Mouse (Mus musculus) liver, embryonic 11.5 days (tissue): ENCODE results near the gene Themis. TPM values are rescaled to one million over a fixed set of nuclear protein-coding genes. Genes with fewer than 3 reads are reported as not detected.

Experiments used
- ATAC-seq: fragments of 200-750 bp; cut with Nextera tagmentation; replicated peaks from 2 replicates; pipeline ENCODE4 v1.8.0; 2017; ENCODE audit warnings: moderate number of reproducible peaks, mild to moderate bottlenecking, moderate TSS enrichment, moderate library complexity; ENCODE audit not compliant: low FRiP score
- DNase-seq: peaks from one replicate; pipeline ENCODE4 v3.0.0-alpha.2; 2017; ENCODE audit warnings: low spot score
- H3K27ac ChIP-seq: fragments of 300-500 bp; sonication (generic); 2 replicates; pipeline ENCODE4 v1.5.1; 2014; ENCODE audit warnings: mild to moderate bottlenecking, low read depth, low read length, control low read depth
- H3K27me3 ChIP-seq: fragments of 300-500 bp; sonication (generic); replicated peaks from 2 replicates; pipeline ENCODE4 v1.6.1; 2014; ENCODE audit warnings: low read length, mixed read lengths; ENCODE audit not compliant: control insufficient read depth, insufficient read depth
- H3K36me3 ChIP-seq: fragments of 300-500 bp; sonication (generic); 2 replicates; pipeline ENCODE4 v1.6.1; 2014; ENCODE audit warnings: mild to moderate bottlenecking, low read length, moderate library complexity, mixed read lengths; ENCODE audit not compliant: control insufficient read depth, insufficient read depth
- H3K4me1 ChIP-seq: fragments of 300-500 bp; sonication (generic); replicated peaks from 2 replicates; pipeline ENCODE4 v1.6.1; 2014; ENCODE audit warnings: low read length, mixed read lengths; ENCODE audit not compliant: control insufficient read depth, insufficient read depth
- H3K4me2 ChIP-seq: fragments of 300-500 bp; sonication (generic); 2 replicates; pipeline ENCODE4 v1.6.1; 2014; ENCODE audit warnings: mild to moderate bottlenecking, control low read depth, moderate library complexity
- H3K4me3 ChIP-seq: fragments of 300-500 bp; sonication (generic); 2 replicates; pipeline ENCODE4 v1.5.1; 2014; ENCODE audit warnings: low read depth, low read length, control low read depth
- H3K9ac ChIP-seq: fragments of 300-500 bp; sonication (generic); 2 replicates; pipeline ENCODE4 v1.6.1; 2014; ENCODE audit warnings: low read depth, low read length, control low read depth
- H3K9me3 ChIP-seq: fragments of 300-500 bp; sonication (generic); 2 replicates; pipeline ENCODE4 v1.6.1; 2016; ENCODE audit warnings: low read length, inconsistent platforms, mixed read lengths; ENCODE audit not compliant: control insufficient read depth
- whole genome bisulfite sequencing: fragments of 180-500 bp; shearing (Covaris S2); extraction: QIAGEN DNeasy Blood & Tissue Kit; methylation state at CpG from one replicate; pipeline ENCODE4 v1.1.7; 2014; 5-methylcytosine and 5-hydroxymethylcytosine counted together
- polyA plus RNA-seq: library from polyadenylated mRNA; unstranded; fragments of >200 nt; fragmentation: Nextera tagmentation; extraction: Ambion mirVana; gene quantifications from 2 replicates; pipeline ENCODE4 v1.2.1, GENCODE M21; 2014

Themis gene
- polyA plus RNA-seq, 1 experiment from 2014 or later, result not detected

DNA sequence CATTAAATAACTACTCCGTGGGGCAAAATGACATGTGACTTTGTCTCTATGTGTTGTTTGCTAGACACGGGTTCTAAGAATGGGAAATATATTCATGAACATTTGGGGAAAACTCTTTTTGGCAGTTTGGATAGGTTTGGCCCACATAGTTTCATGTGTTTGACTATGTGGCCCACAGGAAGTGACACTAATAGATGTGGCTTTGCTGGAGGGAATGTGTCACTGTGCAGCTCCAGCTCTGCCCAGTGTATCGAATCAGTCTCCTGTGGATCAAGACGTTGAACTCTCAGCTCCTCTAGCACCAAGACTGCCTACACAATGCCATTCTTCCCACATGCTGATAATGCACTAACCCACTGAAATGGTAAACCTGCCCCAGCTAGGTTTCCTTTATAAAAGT lies 148.0 kb downstream of the Themis start:
- no peak for ATAC-seq
- Histone ChIP-seq H3K27ac (no peak overlapping the region), H3K4me2 (no peak overlapping the region), H3K4me3 (no peak overlapping the region), H3K4me1 (no peaks in the 10 kb centered on the region), H3K27me3 (no peaks in the 10 kb centered on the region), H3K9ac (no peak overlapping the region), H3K9me3 (no peaks in the 10 kb centered on the region), H3K36me3 (no peaks in the 10 kb centered on the region)
- no peak for DNase-seq
- 67% methylated on average over 4 of the region's 4 CpGs for WGBS

DNA sequence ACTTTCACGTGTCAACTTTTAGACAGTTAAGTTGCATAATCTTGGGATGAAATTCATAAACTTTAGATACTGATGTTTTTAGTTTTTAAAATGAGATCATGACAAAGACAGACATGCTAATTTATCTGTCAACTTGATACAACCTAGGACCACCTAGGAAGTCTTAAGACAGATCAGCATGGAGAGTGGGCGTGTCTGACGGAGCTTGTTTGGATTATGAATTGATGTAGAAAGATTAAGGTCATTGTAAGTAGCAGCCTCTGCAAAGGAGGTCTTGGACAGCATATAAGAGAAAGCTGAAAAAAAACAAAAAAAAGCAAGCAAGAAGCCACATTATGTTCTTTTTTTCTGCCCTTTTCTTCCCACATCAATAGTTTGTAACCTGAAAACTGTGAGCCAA lies 154.2 kb downstream of the Themis start:
- Histone ChIP-seq H3K27ac (no peak overlapping the region), H3K4me2 (no peak overlapping the region), H3K27me3 (no peaks in the 10 kb centered on the region), H3K9me3 (no peaks in the 10 kb centered on the region), H3K36me3 (no peaks in the 10 kb centered on the region), H3K9ac (no peak overlapping the region), H3K4me1 (no peaks in the 10 kb centered on the region), H3K4me3 (no peak overlapping the region)
- no peak for DNase-seq
- 85% methylated on average over 3 of the region's 3 CpGs for WGBS
- no peak for ATAC-seq

- Histone ChIP-seq H3K4me1 (no peaks in the 10 kb centered on the region), H3K9me3 (no peaks in the 10 kb centered on the region), H3K4me2 (no peak overlapping the region), H3K4me3 (no peak overlapping the region), H3K27me3 (no peaks in the 10 kb centered on the region), H3K36me3 (no peaks in the 10 kb centered on the region), H3K27ac (no peak overlapping the region), H3K9ac (no peak overlapping the region)
- ATAC-seq (no peak), DNase-seq (no peak)
- WGBS, result 64% methylated on average over 2 of the region's 2 CpGs
Observed at GRCm38 (mm10) chr10:28842605-28843004, 174.4 kb downstream of the Themis start.

DNA sequence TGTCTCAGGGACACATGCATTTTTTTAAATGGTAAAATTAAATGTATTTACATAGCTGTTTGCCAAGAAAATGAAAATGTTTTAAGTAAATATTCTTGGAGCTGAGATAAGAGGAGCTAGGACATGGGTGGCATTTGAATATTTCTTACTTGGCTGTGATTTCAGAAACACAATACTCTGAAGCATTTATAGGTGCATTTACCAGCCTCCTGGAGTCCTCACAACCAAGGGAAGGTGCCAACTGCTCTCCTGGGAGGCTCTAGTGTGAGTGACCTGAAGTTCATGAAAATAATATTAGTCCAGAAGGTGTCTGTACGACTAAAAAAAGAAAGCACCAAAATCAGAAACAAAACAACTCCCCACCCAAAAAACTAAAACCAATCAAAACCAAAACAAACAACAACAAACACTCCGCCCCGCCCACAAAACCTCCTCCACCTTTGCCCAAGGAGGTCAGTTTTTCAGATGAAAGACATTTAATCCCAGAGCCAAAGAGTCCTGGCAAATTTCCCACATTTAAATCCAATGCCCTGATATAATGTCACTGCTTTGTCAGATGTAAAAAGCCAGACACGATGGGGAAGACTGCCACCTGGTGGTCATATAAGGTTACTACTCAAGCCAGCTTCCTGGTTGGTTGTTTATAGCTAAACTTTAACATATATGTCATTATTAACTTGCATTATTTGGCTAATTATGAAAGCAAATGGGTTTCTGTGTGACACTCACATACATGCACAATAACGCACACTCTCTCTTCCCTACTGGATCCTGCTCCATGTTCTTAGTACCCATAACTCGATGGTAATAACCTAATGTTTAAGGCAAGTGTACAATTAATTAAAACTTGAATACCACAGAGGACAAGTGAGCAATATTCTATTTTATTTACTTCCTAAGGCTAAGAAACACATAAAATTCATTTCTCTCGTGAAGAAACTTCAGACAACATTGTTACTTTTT lies 175.9 kb downstream of the Themis start:
- Histone ChIP-seq H3K4me1 (no peaks in the 10 kb centered on the region), H3K9ac (no peak overlapping the region), H3K36me3 (no peaks in the 10 kb centered on the region), H3K27ac (no peak overlapping the region), H3K27me3 (no peaks in the 10 kb centered on the region), H3K4me2 (no peak overlapping the region), H3K4me3 (no peak overlapping the region), H3K9me3 (no peaks in the 10 kb centered on the region)
- ATAC-seq (no peak), DNase-seq (no peak)
- 26% methylated on average over 7 of the region's 7 CpGs for WGBS

DNA sequence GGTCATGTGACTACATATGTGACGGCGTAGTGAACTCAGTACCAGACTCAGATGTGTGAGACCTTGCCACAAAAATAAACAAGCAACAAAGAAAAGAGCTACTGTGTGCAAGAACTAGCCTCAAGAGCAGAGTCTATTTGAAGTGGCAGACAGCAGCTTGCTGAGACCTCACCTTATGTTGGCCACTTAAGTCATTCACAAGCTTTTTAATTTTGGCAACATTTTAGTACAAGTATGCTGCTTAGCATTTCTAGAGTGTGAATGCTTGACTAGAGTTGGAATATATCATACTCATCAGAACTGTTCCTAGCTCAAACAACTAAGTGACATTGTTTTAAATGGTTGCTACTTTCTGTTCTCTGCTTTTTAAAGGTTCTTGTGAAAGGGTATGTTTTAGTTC lies 188.0 kb downstream of the Themis start:
- WGBS, result 85% methylated on average over 2 of the region's 2 CpGs
- Histone ChIP-seq H3K4me2 (no peak overlapping the region), H3K27me3 (no peaks in the 10 kb centered on the region), H3K27ac (no peak overlapping the region), H3K4me3 (no peak overlapping the region), H3K36me3 (no peaks in the 10 kb centered on the region), H3K9ac (no peak overlapping the region), H3K4me1 (no peaks in the 10 kb centered on the region), H3K9me3 (no peaks in the 10 kb centered on the region)
- DNase-seq (no peak), ATAC-seq (no peak)

DNA sequence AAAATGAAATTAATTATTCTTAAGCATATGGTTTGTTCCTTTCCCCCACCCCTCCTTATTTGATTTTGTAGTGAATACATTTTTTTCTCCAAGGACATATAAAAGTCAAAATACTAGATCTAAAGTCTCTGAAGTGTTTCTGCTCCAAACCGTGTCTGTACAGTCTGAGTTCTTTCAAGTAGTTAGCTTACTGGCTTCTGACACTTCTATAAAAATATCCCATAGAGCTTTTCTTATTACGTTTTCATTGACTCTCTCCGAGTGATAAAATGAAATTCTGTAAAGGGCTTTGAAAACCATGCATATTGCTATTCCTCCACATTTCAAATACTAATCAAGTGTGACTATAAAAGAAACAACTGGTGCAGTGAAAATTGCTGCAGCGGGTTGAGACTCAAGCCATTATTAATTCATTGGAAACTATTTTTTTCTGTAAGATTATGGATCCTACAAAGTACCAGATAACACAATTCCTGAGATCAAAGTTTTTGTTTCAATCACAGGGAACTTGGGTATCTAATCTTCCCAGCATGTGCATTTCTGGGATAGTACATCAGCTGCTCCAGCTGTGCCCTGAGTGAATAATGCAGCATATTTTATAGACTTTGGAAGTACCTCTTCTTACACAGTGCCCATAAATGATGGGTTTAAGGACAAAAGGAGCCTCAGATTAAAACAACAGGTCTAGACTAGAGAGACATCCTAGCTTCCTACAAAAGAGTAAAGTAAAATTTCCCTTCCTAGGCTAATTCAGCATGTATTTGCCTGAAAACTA lies 202.6 kb downstream of the Themis start:
- no peaks in the 10 kb centered on the region for H3K9me3 ChIP-seq
- no peak overlapping the region for H3K9ac ChIP-seq
- H3K27ac ChIP-seq, result no peak overlapping the region
- DNase-seq (no peak), ATAC-seq (no peak)
- H3K4me1 ChIP-seq, result no peaks in the 10 kb centered on the region
- no peaks in the 10 kb centered on the region for H3K27me3 ChIP-seq
- WGBS, result 76% methylated on average over 4 of the region's 4 CpGs
- no peak overlapping the region for H3K4me3 ChIP-seq
- H3K36me3 ChIP-seq, result no peaks in the 10 kb centered on the region
- no peak overlapping the region for H3K4me2 ChIP-seq

- H3K4me1 ChIP-seq, result no peaks in the 10 kb centered on the region
- no peak for DNase-seq
- H3K27ac ChIP-seq, result no peak overlapping the region
- H3K9me3 ChIP-seq, result no peaks in the 10 kb centered on the region
- no peaks in the 10 kb centered on the region for H3K27me3 ChIP-seq
- no peak overlapping the region for H3K9ac ChIP-seq
- WGBS, result 65% methylated on average over 4 of the region's 4 CpGs
- H3K36me3 ChIP-seq, result no peaks in the 10 kb centered on the region
- no peak overlapping the region for H3K4me3 ChIP-seq
- ATAC-seq, result no peak
- H3K4me2 ChIP-seq, result no peak overlapping the region
Observed at GRCm38 (mm10) chr10:28874605-28875004, 206.4 kb downstream of the Themis start.

- no peak for DNase-seq
- Histone ChIP-seq H3K4me1 (no peaks in the 10 kb centered on the region), H3K27me3 (no peaks in the 10 kb centered on the region), H3K9me3 (no peaks in the 10 kb centered on the region), H3K4me2 (no peak overlapping the region), H3K4me3 (no peak overlapping the region), H3K36me3 (no peaks in the 10 kb centered on the region), H3K9ac (no peak overlapping the region), H3K27ac (no peak overlapping the region)
- ATAC-seq, result no peak
- 71% methylated on average over 1 of the region's 1 CpGs for WGBS
Observed at GRCm38 (mm10) chr10:28887643-28888042, 219.5 kb downstream of the Themis start.
